Mouse (Mus musculus): ENCODE data around the gene Btg2. TPM values are rescaled to one million over a fixed set of nuclear protein-coding genes. Genes with fewer than 3 reads are reported as not detected.
A peak's percentile ranks its signal among the peaks of the same experiment; 100 is the strongest.

Gene Btg2
- total RNA-seq (2015) = 68.9 and 87.3 TPM in 2 replicates
- 175 and 189 TPM in 2 replicates for total RNA-seq (2017)

DNA sequence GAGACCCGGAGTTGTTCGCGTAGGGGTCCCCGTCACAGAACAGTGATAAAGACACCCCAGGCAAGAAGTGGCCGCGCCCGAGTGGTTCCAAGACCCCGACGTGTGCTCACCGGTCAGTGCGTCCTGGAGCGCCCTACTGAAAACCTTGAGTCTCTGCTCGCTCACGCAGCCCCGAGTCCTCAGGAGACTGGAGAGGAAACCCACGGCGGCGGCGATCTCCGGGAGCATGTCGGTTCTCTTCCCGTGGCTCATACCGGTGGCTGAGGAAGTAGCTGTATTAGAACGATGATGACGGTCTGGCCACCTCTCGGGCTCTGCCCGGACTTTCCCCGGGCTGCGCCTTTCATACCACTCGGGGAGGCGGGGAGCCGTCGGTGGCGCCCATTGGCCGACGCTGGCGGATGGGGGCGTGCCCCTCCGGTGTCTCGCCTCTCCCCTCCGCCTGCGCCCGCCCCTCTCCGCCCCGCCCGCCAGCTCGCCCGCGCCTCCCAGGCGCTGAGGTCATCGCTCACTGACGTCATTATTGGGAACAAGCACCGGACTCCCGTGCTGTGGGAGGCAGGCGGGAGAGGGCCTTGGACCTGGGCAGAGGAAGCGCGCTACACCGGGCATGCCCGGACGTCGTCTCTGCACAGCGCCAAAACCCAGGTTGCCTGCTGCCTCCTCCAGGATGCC, at the start of gene Btg2:
Gene Btg2 (minus strand): TSS at position 319 of the 675 bp plus-strand sequence.
- ATAC-seq (ENCODE audit: poor library complexity, severe bottlenecking) = peak; percentile 66

- ATAC-seq (ENCODE audit: poor library complexity, severe bottlenecking) = peak; percentile 85
Observed at GRCm38 (mm10) chr1:134122195-134122594, 43.3 kb upstream of the Btg2 start.

- peak; percentile 93 for ATAC-seq (ENCODE audit: poor library complexity, severe bottlenecking)
Observed at GRCm38 (mm10) chr1:134120179-134120578, 41.3 kb upstream of the Btg2 start.

DNA sequence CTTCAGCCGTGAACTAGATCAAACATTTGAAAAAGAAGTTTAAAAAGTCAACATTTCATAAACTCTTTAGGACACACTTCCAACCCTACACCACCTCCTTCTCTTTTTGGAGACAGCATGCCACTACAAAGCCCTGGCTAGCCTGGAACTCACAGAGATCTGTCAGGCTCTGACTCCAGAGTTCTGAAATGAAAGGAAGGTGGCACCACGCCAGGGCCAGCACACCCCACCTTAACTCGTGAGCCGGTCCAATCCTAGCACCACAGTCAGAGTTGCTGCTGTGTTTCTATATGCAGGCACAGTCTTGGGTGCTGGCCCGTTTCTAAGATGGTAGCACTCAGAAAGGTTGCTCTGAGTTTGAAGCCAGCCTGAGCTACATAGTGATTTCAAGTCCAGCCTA, 38.2 kb upstream of the Btg2 start:
- no peak for ATAC-seq (ENCODE audit: poor library complexity, severe bottlenecking)

- no peak for ATAC-seq (ENCODE audit: poor library complexity, severe bottlenecking)
Observed at GRCm38 (mm10) chr1:134115424-134115823, 36.5 kb upstream of the Btg2 start.

- ATAC-seq (ENCODE audit: poor library complexity, severe bottlenecking) = no peak
Observed at GRCm38 (mm10) chr1:134114730-134115129, 35.8 kb upstream of the Btg2 start.

DNA sequence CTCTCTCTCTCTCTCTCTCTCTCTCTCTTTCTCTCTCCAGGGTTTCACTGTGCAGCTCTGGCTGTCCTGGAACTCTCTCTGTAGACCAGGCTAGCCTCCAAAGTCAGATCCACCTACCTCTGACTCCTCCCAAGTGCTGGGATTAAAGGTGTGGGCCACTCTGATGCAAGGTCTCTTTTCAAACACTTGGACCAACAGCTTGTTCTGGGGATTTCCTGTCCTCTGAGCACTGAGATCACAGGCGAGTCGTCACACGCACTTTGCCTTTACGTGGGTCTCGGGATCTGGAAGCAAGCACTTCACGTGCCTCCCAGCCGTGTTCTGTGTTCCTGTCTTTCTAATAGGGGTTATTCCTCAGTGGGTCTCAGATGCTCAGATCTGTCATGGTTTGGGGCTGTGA, 35.1 kb upstream of the Btg2 start:
- no peak for ATAC-seq (ENCODE audit: poor library complexity, severe bottlenecking)

DNA sequence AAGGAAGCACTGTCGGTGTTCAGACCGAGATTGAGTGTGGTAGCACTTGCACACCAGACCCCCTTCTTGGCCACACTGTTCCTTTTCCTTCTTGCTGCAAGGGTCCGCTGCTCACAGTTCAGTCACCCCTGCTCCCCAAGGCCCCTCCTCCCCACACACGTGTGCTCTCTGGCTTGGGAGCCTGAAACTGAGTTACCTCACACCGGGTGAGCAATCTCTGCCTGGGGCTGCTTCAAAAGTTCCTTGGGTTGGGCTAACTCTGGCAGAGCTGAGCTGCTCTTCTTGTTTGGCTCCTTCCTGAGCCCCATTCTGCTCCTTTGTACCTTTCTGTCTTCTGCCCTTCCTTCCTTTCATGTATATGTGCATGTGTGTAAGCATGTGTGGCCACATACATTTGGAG, 34.6 kb upstream of the Btg2 start:
- no peak for ATAC-seq (ENCODE audit: poor library complexity, severe bottlenecking)

- ATAC-seq (ENCODE audit: poor library complexity, severe bottlenecking) = peak; percentile 63
Observed at GRCm38 (mm10) chr1:134110979-134111378, 32.1 kb upstream of the Btg2 start, which contains the start of gene Chit1. Gene Chit1, plus strand, starts transcription at chr1:134111242.

DNA sequence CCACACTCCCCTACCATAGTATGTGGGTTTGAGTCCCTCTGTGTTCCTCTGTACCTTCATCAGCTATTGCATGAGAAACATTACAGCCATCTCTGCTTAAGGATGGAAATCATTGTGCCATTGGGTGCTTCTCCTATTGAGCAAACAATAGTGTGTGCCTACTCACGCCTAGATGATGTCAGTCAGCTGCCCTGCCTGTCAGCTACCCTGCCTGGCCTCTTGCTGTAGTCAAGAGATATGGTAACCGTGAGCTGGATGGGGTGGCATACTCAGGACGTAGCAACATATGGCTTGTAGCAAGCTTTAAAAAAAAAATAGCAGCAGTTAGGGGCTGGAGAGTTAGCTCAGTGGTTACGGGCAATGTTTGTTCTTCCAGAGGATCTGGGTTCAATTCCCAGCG, 31.5 kb upstream of the Btg2 start:
- peak; percentile 43 for ATAC-seq (ENCODE audit: poor library complexity, severe bottlenecking)

- no peak for ATAC-seq (ENCODE audit: poor library complexity, severe bottlenecking)
Observed at GRCm38 (mm10) chr1:134110015-134110414, 31.1 kb upstream of the Btg2 start.

- ATAC-seq (ENCODE audit: poor library complexity, severe bottlenecking) = no peak
Observed at GRCm38 (mm10) chr1:134107777-134108176, 28.9 kb upstream of the Btg2 start.

- ATAC-seq (ENCODE audit: poor library complexity, severe bottlenecking) = peak; percentile 81
Observed at GRCm38 (mm10) chr1:134106719-134107118, 27.8 kb upstream of the Btg2 start.

DNA sequence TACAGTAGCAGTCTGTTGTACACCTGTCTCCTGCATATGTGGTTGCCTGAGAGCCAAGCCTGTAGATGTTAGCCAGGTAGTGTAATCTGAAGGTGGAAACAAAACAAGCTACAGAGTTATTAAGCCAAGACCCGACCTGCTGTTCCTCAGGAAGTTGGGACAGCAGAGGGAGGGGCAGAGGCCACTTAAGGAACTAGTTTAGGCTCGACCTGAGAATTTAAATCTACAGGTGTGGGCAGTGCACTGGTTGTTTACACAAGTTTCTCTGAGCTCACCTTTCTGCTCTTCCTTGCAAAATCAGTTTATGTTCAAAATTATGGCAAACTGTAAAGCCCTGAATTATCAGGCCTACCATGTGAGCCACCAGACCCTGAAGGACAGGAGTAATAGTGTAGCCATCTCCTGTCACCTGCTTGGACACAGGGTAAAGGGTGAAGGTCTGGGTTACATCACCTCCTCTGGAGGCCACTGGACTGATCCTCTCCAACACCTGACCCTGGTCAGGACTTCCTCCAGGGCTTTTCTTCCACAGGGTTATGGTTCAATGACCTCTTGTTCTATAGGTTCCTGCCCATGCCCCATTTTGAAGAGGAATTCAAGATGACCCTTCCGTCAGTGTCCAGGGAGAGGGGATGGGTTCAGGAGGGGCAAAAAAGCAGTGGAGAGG, 27.0 kb upstream of the Btg2 start:
- ATAC-seq (ENCODE audit: poor library complexity, severe bottlenecking) = peak; percentile 31

DNA sequence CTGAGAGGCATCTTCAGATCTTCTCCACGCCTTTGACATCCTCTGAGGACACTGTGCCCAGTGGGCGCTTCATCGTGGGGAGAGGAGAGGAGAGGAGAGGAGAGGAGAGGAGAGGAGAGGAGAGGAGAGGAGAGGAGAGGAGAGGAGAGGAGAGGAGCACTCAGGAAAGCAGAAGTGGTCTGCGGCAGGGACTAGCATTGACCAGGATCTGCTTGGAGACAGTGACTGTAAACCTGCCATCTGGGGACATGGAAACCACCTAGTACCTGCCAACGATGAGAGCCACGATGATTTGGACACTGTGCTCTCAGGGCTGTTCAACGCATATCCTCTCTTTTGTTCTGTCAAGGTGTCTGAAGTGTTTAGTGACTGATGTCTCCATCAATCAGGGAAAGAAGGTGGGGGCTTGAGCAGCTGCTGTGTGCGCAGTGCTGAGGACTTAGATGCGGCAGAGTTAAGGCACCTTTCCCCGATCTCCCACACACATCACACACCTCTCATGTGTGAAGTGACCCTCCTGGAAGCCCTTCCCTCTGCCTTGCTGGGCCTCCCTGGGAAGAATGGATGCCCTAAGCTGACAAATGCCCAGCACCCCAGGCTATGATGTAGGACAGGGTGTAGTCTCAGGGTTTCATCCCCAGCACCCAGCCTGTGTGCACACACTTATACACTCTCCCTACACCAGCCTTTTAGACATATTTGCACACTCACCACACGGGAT, 26.3 kb upstream of the Btg2 start:
- peak; percentile 54 for ATAC-seq (ENCODE audit: poor library complexity, severe bottlenecking)

DNA sequence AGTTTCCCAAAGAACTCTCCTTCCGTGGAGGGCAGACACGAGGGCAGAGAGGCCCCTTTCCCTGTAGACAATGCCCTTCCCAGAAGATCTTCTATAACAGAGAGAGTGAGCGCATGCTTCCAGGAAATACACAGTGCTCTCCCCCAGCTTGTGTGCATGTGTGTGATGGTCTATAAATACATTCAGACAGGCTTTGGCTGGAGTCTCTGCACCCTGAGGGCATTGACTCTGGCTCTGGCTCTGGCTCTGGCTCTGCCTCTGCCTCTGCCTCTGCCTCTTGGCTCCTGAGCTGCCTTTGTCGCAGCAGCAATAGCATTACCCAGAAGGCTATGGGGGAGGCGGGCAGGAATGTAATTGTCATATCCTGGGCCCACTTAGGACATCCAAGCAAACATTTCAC, 24.9 kb upstream of the Btg2 start:
- no peak for ATAC-seq (ENCODE audit: poor library complexity, severe bottlenecking)

DNA sequence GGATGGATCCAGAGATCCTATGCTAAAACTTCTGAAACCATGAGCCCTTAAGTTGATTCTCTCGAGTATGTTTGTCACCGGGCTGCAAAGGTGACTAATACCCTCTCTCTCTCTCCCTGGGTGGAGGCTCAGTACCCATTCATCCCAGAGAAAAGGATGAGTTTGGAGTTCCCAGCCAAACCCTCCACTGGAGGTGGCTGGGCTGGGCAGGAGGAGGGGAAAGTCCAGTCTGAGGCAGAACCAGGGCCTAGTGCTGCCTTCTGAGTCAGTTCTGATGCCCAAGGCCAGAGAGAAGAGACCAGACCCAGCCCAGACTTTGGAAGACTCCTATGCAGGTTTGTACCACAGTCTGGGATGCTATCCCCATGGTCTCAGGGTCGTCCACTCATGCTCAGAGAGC, 22.7 kb upstream of the Btg2 start:
- no peak for ATAC-seq (ENCODE audit: poor library complexity, severe bottlenecking)

GRCm38 (mm10) chr1:134100928-134101327, 22.0 kb upstream of the Btg2 start:
- no peak for ATAC-seq (ENCODE audit: poor library complexity, severe bottlenecking)

GRCm38 (mm10) chr1:134100401-134100800, 21.5 kb upstream of the Btg2 start:
- no peak for ATAC-seq (ENCODE audit: poor library complexity, severe bottlenecking)

DNA sequence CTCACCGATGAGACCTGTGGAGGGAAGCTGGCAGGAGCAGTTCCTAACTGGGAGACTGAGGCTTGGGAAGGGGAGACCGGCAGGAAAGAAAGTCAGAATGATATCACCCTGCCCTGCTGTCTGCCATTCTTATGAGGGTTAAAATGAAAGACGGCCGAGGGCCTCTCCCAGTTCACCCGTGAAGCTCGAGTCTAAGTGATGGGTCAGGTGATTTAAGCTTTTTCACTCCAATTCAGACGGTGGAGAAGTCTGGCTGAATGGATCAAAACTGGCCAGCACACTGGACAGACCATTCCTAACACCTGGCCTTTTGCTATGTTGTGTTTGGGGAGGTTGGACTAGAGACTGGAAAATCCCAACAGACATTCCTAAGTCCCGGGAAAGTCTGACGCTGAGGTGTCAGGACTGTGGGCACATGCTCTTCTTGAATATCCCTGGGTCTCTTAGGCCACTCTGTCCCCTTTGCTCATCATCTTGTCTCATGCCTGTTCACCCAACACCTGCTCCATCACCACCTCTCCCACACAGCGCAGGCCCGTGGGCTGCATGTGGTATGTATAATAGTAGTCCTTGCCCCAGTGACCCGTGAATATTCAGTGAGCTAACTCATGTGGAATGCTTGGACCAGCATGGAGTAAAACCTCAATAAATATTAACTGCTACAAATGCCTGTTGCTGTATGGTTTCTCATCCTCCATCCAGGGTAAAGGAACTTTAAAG, 20.8 kb upstream of the Btg2 start:
- no peak for ATAC-seq (ENCODE audit: poor library complexity, severe bottlenecking)
